Mouse (Mus musculus) thymus, adult 18-20 months (tissue): ENCODE data around the gene Olfr678.
"Not testable (repeated sequence)": the region's sequence is repeated elsewhere in the genome, so short reads cannot be mapped to it uniquely, and the experiment has no call there.

Source experiments
- DNase-seq, 2 experiments: peaks; one replicate each; pipeline ENCODE4 v3.0.0; 2022; ENCODE audit warnings: mixed read lengths in 2 of 2

Gene Olfr678

GRCm38 (mm10) chr7:105064175-105064574, at the start of gene Olfr678:
Gene Olfr678, plus strand, starts transcription at chr7:105064475.
- DNase-seq, result no peak

GRCm38 (mm10) chr7:105022530-105022929, 41.7 kb upstream of the Olfr678 start:
- DNase-seq, result no peak

GRCm38 (mm10) chr7:105028360-105028759, 35.9 kb upstream of the Olfr678 start, which contains the start of gene Olfr675:
Gene Olfr675, minus strand, starts transcription at chr7:105028460.
- DNase-seq, result no peak

GRCm38 (mm10) chr7:105032398-105032797, 31.9 kb upstream of the Olfr678 start, which contains the start of gene Olfr676:
Gene Olfr676, plus strand, starts transcription at chr7:105032698.
- no peak for DNase-seq

GRCm38 (mm10) chr7:105033836-105034235, 30.4 kb upstream of the Olfr678 start:
- DNase-seq, result not testable (repeated sequence)

GRCm38 (mm10) chr7:105058951-105059350, 5.3 kb upstream of the Olfr678 start:
- DNase-seq, result no peak

GRCm38 (mm10) chr7:105080905-105081304, 16.6 kb downstream of the Olfr678 start, which contains the start of gene Olfr679:
Gene Olfr679, plus strand, starts transcription at chr7:105081205.
- DNase-seq, result no peak

- DNase-seq, result not testable (repeated sequence)
Observed at GRCm38 (mm10) chr7:105092717-105093116, 28.4 kb downstream of the Olfr678 start, which contains the start of gene Olfr680-ps1. Gene Olfr680-ps1, minus strand, starts transcription at chr7:105092817.

- no peak for DNase-seq
Observed at GRCm38 (mm10) chr7:105116536-105116935, 52.3 kb downstream of the Olfr678 start, which contains the start of gene Olfr681. Gene Olfr681, plus strand, starts transcription at chr7:105116836.
